Mouse (Mus musculus) heart, adult 8-10 months (tissue): Measurements from ENCODE around the gene Egfl8. TPM values are rescaled to one million over a fixed set of nuclear protein-coding genes. Genes with fewer than 3 reads are reported as not detected.

Source experiments
- DNase-seq: peaks from one replicate; pipeline ENCODE4 v3.0.0; 2022; ENCODE audit warnings: low spot score
- total RNA-seq, 4 experiments: library from RNA; stranded (reverse); gene quantifications; 2 replicates each; pipeline ENCODE4 v1.2.4; 2022

The Egfl8 gene
- total RNA-seq, 4 experiments from 2014 or later = 0.94 to 1.3 (median 1.0) TPM

GRCm38 (mm10) chr17:34597566-34598095 lies 18.1 kb downstream of the Egfl8 start, which contains the start of gene Ager:
Gene Ager (plus strand): TSS chr17:34597862.
- no peak for DNase-seq

DNA sequence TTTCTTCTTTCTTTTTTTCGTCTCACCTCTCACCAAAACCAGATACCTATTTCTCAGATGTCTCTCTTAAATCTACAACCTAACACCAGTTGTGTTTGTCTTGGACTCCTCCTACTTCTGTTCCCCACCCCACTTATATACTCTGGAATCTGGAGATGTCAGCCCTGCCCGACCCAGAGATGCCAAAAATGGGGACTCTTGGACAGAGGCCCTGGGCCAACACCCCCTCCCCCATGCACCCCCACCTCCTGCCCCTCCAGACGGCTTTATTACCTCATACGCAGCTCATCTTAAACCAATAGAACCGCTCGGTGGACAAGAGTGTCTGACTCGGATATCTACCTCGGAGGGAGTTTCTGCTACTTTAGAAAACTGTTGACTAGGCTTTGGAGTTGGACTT lies 19.7 kb downstream of the Egfl8 start:
- DNase-seq = no peak

GRCm38 (mm10) chr17:34593752-34594525 lies 21.8 kb downstream of the Egfl8 start:
- no peak for DNase-seq

GRCm38 (mm10) chr17:34592581-34593549 lies 22.9 kb downstream of the Egfl8 start:
- DNase-seq = no peak

GRCm38 (mm10) chr17:34591994-34592375 lies 23.8 kb downstream of the Egfl8 start:
- DNase-seq = peak; percentile 76

DNA sequence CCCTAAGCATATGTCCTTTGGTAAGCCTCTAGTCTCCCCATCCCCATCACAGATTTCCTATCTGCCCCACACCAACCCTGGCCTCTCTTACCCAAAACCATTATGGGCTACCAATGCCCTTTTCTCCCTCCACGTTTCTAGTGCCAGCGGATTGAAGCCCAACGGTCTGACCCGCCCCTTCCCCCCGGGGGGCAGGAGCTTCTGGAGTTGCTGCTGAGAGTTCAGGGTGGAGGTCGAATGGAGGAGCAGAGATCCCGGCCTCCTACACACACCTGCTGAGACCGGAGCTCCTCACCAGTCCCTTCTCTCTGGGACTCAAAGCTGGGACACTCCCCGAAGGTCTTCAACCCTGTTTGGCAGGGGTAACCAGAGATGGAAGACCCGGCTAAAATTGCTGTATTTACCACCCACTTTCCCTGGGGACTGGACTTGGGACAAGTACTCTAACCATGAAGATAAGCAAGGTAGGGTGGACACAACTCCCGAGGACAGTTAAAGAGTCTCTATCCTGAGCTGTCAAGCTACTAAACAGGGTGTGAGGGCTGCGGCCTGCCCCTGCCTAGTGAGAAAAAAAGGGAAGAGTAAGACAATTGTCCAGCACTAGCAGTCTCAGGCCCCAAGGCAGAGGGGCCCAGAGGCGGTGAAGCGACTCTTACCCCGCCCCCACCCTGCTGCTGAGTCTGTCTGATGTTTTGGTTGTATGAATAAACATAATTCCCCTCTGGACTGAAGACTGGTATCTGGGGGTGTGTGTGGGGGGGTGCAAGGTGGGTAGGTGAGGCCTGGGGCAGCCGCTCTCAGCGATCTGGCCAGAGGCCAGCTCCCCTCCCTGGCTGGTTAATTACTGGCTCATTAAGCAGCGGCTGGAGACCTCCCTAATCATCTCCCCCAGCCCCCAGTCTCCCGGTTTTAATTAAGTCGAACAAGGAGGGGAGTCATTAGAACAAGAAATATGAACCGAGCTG lies 24.5 kb downstream of the Egfl8 start, which contains the start of gene Pbx2:
Gene Pbx2, plus strand, starts transcription at position 238 of the 965 bp plus-strand sequence.
- no peak for DNase-seq

DNA sequence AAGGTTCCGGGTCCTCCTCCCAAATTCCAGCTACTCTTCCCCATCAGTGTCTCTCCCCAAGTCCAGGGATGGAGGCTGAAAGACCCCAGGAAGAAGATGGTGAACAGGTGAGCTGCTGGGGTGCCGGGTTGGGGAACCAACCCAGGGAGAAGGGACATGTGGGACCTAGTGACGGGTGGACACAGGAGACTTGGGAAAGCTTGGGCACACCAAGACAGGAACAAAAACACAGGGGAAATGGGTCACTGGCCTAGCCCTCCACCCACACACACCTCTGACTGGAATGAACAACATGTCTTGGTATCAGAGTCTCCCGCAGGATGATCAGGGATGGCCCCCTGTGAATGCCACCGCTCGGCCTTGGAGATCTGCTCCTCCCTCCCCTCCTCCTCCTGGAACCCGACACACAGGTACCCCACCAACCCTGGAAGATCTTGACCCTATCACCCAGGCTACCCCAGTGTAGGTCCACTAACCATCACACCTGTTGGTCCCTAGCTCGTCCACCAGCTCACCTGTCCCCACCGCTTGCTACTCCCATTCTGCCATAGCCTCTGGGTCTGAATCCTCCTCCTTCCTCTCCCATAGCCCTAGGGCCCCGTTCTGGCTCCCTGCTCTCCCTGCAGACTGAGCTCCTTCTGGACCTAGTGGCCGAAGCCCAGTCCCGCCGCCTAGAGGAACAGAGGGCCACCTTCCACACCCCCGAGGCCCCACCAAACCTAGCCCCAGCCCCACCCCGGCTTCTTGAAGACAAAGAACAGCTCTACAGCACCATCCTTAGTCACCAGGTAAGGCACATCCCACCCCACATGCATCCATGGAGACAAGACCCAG lies 25.4 kb downstream of the Egfl8 start:
- DNase-seq = no peak

DNA sequence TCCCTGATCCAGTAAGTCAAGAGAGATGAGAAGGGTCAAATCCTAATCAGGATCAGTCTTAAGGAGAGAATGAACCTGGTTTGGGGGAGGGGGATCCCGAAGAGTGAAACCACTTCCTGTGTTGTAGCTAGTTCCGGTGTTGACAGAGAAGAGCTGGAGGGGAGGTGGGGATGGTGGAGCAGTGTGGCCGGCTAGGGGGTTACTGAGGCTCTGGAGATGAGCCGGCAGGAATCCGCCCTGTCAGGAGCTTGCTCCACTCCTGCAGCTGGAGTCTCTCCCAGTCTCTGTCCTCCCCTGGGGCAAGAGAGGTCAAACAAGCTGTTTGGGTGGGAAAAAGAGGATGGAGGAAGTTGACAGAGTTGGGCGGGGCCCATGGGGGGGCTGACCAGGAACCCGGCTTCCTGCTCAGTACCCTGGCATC lies 26.1 kb downstream of the Egfl8 start, which contains the start of gene Gpsm3:
Gene Gpsm3, plus strand, starts transcription at position 126 of the 421 bp plus-strand sequence.
- peak; percentile 79 for DNase-seq

DNA sequence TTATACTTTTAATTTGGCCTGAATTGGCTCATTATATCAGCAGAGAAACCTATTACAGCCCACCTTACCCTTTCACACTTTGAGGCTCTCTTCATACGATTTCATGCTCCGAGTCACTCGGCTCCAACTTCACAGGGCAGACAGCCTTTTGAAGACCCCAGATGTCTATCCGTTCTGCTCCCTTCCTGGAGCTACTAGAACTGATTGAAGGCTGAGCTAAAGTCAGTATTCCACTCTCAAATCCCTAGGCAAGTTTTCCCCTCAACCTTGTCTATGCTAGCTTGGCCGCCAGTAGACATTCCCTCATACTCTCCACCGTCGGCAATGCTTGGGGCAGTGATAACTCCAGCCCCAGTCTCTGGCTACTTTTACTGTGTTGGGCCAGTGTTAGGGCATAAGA lies 26.6 kb downstream of the Egfl8 start:
- DNase-seq = no peak

- DNase-seq = no peak
Observed at GRCm38 (mm10) chr17:34588767-34589166, 27.0 kb downstream of the Egfl8 start.

- no peak for DNase-seq
Observed at GRCm38 (mm10) chr17:34587814-34588213, 28.0 kb downstream of the Egfl8 start.

- peak; percentile 93 for DNase-seq
Observed at GRCm38 (mm10) chr17:34587423-34587811, 28.4 kb downstream of the Egfl8 start.

- peak; percentile 79 for DNase-seq
Observed at GRCm38 (mm10) chr17:34586796-34587422, 28.9 kb downstream of the Egfl8 start.

DNA sequence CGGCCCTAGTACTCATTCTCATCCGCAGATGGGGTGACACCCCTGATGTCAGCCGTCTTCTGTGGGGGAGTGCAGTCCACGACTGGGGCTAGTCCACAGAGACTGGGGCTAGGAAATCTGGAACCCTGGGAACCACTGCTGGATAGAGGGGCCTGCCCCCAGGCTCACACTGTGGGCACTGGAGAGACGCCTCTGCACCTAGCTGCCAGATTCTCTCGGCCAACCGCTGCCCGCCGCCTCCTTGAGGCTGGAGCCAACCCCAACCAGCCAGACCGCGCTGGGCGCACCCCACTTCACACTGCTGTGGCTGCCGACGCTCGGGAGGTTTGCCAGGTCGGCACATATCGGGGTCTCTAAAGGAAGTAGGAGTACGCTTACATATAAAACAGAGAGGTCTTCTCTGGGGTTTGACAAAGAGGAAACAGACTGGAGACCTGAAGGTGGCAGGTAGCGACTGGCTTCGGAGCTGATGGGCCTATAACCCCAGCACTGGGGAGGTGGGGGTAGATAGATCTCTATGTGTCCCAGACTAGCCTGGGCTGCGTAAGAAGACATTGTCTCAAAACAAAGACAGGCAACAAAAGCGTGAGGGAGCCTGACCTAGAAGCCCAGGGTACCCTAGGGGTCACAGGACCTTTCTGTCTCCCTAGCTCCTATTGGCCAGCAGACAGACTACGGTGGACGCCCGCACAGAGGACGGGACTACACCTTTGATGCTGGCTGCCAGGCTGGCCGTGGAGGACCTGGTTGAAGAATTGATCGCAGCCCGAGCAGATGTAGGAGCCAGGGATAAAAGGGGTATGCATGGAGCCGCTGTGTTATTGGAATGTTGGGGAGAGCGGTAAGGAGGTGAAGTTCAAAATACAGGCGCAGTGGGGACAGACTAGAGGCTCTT lies 29.6 kb downstream of the Egfl8 start:
- no peak for DNase-seq

DNA sequence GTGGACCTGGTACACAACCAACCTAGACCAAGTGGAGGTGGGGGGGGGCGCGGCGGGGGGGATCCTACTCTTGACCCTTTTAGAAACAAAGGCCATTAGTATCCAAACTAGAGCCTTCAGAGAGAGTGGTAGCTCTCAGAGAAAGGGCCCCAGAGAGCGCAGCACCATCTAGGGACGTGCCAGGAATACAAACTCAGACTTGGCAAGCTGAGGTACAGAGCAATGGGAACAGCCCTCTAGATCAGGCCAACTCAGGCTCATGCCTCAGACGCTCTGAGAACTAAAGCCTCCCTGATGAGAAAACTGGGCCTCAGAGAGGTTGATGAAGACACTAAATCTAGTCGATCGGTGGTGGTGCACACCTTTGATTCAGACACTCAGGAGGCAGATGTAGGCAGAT lies 30.6 kb downstream of the Egfl8 start:
- DNase-seq = no peak

DNA sequence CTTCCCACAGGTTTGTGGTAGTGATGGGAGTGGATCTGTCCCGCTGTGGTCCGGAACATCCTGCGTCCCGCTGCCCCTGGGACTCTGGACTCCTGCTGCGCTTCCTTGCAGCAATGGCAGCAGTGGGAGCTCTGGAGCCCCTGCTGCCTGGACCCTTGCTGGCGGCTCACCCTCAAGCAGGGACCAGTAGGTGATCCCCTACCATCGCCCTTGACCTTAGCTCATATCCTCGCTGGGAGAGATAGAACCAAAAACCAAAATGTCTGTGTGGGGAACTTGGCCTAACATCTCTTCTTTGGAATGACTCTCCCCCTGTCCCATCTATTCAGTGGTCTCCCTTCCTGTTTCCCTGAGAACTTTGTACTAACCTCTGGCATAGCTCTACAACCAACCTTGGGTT lies 32.0 kb downstream of the Egfl8 start:
- no peak for DNase-seq

- DNase-seq = no peak
Observed at GRCm38 (mm10) chr17:34583397-34583796, 32.4 kb downstream of the Egfl8 start.

DNA sequence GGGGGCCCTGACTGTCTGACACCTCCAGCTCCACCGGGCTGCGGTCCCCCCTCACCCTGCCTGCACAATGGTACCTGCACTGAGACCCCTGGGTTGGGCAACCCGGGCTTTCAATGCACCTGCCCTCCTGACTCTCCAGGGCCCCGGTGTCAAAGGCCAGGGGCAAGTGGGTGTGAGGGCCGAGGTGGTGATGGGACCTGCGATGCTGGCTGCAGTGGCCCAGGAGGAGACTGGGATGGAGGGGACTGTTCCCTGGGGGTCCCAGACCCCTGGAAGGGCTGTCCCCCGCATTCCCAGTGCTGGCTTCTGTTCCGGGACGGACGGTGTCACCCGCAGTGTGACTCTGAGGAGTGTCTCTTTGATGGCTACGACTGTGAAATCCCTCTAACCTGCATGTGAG lies 33.2 kb downstream of the Egfl8 start:
- no peak for DNase-seq
